ENCODE assay signal across 8 mouse cellular contexts in the genomic region with DNA sequence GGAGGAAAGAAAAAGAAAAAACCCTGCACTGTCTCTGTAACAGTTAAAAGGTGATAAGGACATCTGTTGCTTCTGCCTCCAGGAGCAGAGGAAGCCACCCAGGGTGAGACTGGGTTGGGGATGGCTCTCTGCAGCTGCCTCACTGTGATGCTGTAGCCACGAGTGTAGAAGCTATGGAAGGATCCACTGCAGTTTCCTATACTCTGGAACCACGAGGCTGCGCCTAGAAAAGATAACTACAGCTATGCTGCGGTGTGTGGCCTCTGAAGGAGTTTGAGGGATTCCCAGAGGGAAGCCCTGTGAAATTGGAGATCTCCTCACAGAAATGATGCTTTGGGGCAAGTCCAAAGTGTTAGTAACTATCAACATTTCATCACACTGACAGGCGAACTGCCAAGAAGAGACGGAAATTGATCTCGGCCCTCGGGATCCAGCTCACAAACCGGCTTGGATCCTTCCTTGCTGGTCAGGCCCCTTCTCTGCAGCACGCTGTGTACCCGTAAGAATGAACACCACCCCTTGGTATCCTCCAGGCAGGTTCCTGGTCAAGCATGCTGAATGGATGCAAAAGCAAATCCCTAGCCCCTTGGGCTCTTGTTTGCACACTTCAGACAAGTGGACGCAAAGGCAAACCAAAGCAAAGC.
DNase-seq lines count a peak whose midpoint lies in the region; ATAC-seq and TF ChIP-seq lines count a peak whose summit lies in the region.

No protein-coding gene starts in this region.

- H3K9me3 ChIP-seq in hindbrain, embryonic 10.5 days, result 0 out of 2 replicates have a peak, but pooled peaks cover 4% of the 10 kb centered on the region
- no peaks in the 10 kb centered on the region for H3K9me3 ChIP-seq in hindbrain, postnatal 0 days (ENCODE audit: low read length)
- H3K9me3 ChIP-seq in stomach, embryonic 16.5 days (replicated peaks; ENCODE audit: control insufficient read depth, low read length), result no peaks in the 10 kb centered on the region

- WGBS in hindbrain, embryonic 10.5 days, result 70% methylated on average over 12 of the region's 12 CpGs
- 61% methylated on average over 12 of the region's 12 CpGs for WGBS in hindbrain, postnatal 0 days
- WGBS in stomach, embryonic 16.5 days, result 22% methylated on average over 12 of the region's 12 CpGs

- TF ChIP-seq CTCF in hindbrain, postnatal 0 days (IDR thresholded peaks at IDR 0.05; ENCODE audit: low read depth), result no peak

- intact Hi-C loops in heart, postnatal 10 days (cut with DNase I), result no loop called here

- peaks cover 63% of the 10 kb centered on the region for H3K27me3 ChIP-seq in hindbrain, embryonic 10.5 days (ENCODE audit: insufficient read depth, poor library complexity, severe bottlenecking)
- no peaks in the 10 kb centered on the region for H3K27me3 ChIP-seq in hindbrain, postnatal 0 days (ENCODE audit: insufficient read depth, low read length)
- no peaks in the 10 kb centered on the region for H3K27me3 ChIP-seq in stomach, embryonic 16.5 days (ENCODE audit: control insufficient read depth, insufficient read depth, low read length)

- ATAC-seq in hindbrain, postnatal 0 days, result no peak
- ATAC-seq in stomach, embryonic 16.5 days (ENCODE audit: insufficient read depth, low FRiP score), result peak; percentile 70; the same call in 1 of the 2 replicates

- peak; percentile 12 for DNase-seq in hindbrain, embryonic 10.5 days (ENCODE audit: low spot score)
- no peak for DNase-seq in hindbrain, postnatal 0 days (ENCODE audit: low spot score)
- peak; percentile 56 for DNase-seq in urinary bladder, postnatal 14 days (ENCODE audit: low spot score)
- DNase-seq in urinary bladder, adult 18-20 months (ENCODE audit: low spot score in 2 of 2), result no peak
- peak; percentile 55 to 57 for DNase-seq in heart, postnatal 10 days
- no peak for DNase-seq in spleen, postnatal 36 days (ENCODE audit: low spot score in 2 of 2)
- no peak for DNase-seq in thymus, postnatal 10 days (ENCODE audit: low spot score in 2 of 2)

- peaks cover 33% of the 10 kb centered on the region for H3K4me1 ChIP-seq in hindbrain, embryonic 10.5 days (replicated peaks)
- peaks cover 8% of the 10 kb centered on the region; the same call in 1 of the 2 replicates for H3K4me1 ChIP-seq in hindbrain, postnatal 0 days (ENCODE audit: insufficient read depth, low read length)
- H3K4me1 ChIP-seq in stomach, embryonic 16.5 days (ENCODE audit: control insufficient read depth, insufficient read depth, low read length), result peaks cover 28% of the 10 kb centered on the region

- no peak overlapping the region for H3K9ac ChIP-seq in hindbrain, postnatal 0 days (replicated peaks; ENCODE audit: low read length)
- no peak overlapping the region for H3K9ac ChIP-seq in stomach, embryonic 16.5 days (ENCODE audit: low read length)

- no peak overlapping the region for H3K4me2 ChIP-seq in hindbrain, postnatal 0 days (ENCODE audit: low read depth, low read length)
- H3K4me2 ChIP-seq in stomach, embryonic 16.5 days (ENCODE audit: low read depth, low read length), result no peak overlapping the region

- H3K27ac ChIP-seq in hindbrain, embryonic 10.5 days, result no peak overlapping the region
- no peak overlapping the region for H3K27ac ChIP-seq in hindbrain, postnatal 0 days
- peak overlapping the region; percentile 86 for H3K27ac ChIP-seq in stomach, embryonic 16.5 days (ENCODE audit: low read length)

- H3K4me3 ChIP-seq in hindbrain, embryonic 10.5 days, result no peak overlapping the region
- no peak overlapping the region for H3K4me3 ChIP-seq in hindbrain, postnatal 0 days (ENCODE audit: low read length)
- H3K4me3 ChIP-seq in stomach, embryonic 16.5 days (replicated peaks; ENCODE audit: low read length), result no peak overlapping the region

- H3K36me3 ChIP-seq in hindbrain, embryonic 10.5 days, result 0 out of 2 replicates have a peak, but pooled peaks cover 3% of the 10 kb centered on the region
- H3K36me3 ChIP-seq in hindbrain, postnatal 0 days (ENCODE audit: insufficient read depth, low read length), result no peaks in the 10 kb centered on the region
- H3K36me3 ChIP-seq in stomach, embryonic 16.5 days (ENCODE audit: control insufficient read depth, insufficient read depth, low read length), result no peaks in the 10 kb centered on the region

Comparison
In these comparisons a context has a peak if more than half of its experiments do, and no peak if none do; other contexts are left out.
1. DNase-seq: peak in hindbrain, embryonic 10.5 days (single experiment), urinary bladder, postnatal 14 days (single experiment) and heart, postnatal 10 days (2 of 2); none in hindbrain, postnatal 0 days (single experiment), urinary bladder, adult 18-20 months (0 of 2), spleen, postnatal 36 days (0 of 2) and thymus, postnatal 10 days (0 of 2).